Mouse (Mus musculus): ENCODE measurements around the gene Mcoln3.

Mcoln3 gene

DNA sequence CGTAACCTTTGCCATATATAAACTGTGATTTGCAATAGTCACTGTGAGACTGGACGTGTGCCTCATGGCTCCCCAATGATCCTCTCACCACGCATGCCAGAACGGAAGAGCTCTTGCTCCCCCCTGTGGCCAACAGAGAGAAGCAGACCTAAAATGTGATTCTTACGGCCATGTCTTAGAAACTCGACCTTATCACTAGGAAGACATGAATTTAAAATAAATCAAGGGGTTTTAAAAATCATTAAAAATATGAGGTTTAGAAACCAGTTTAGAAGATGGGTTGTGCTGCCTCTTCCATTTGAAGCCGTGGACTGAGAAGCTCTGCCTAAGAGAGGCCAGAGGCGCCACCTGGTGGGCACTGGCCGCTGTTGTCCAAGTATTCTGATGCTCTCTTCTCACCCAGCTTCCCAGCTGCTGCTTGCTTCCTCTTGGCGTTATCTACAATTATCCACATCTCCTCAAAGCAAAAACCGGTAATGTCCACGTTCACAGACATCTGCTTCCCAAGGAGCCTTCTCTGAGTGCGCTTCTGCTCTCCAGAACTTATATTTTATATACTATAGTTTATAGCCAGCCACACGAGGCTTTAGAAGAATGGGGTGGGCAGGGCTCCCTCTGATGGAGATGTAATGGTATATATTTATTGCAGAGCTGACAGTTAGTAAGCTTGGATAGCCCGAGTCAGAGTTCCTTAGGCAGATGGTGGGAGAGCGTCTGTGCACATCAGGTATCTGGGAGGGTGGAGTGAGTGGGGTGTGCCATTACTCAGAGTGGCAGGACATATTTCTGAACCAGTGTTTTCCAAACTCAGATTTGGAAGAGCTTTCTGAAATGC, 60.7 kb downstream of the Mcoln3 start:
- DNase-seq = peak; percentile 56 to 82

DNA sequence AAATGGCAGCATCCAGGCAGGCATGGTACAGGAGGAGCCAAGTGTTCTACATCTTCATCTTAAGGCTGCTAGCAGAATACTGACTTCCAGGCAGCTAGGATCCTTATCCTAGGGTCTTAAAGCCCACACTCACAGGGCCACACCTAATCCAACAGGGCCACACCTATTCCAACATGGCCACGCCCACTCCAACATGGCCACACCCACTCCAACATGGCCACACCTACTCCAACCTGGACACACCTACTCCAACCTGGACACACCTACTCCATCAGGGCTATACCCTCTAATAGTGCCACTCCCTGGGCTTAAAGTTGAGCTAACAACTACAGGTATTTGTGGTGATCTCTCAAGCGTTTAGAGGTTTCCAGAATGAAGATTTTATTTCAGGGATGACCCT, 63.1 kb downstream of the Mcoln3 start:
- no peak for DNase-seq

DNA sequence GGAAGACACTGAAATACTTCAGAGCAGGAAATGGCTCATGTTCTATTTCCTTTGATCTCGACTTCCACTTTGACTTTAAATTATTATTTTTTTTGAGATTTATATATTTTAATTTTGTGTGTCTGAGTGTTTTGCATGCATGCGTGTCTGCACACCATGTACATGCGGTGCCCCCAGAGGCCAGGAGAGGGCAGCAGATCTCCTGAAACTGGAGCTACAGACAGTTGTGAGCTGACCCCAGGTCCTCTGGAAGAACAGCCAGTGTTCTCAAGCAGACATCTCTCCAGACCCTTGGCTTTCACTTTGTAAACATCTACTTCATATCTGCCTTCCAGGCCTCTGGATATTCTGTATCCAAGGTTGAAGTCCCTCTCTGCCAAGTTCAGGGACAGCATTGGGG, 63.7 kb downstream of the Mcoln3 start:
- peak; percentile 35 to 67 for DNase-seq

DNA sequence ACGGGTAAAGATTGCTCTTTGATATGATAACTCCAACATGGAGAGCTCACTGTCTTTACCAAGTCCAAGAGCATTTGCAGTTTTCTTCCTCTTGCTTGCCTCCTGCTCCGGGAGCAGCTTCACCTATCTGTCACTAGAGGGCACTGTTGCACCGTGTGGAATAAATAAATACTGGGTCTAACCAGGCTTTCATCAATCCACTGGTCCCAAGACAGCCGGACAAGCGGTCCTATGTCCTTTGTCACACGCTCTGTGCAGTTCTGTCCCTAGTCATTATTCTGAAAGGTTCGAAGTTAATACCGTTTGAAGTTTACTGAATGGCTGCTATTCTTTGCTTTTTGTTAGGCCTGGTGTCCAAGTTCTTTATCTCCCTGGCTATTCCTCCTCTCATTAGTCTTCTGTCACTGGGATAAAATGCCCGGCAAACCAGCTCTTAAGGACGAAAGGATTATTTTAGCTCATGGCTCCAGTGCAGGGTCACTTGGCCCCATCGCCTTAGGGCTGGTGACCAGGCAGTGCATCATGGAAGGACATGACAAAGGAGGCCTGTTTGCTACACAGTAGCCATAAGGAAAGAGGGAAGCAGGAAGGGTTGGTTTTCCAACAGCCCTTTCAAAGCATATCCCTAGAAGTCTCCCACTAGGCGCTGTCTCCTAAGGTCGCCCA, 67.9 kb downstream of the Mcoln3 start:
- DNase-seq = peak in 1 of 2 experiments; percentile 42

DNA sequence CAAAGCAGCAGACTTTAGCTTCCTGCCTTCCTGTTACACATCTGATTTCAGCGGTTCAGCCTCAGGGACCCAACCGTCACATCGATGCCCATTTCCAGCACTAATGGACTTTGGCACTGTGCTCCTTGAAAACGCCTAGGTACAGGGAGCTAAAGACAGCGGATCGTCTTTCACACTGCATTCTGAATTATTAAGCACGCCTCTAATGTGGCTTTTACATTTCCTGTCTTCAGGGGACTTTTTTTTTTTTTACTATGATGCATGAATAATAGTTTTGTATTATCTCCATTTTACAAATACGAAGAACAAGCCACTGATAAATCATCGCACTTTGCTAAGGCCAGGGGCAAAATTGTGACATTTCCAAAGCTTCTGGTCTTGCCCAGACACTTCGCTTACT, 68.8 kb downstream of the Mcoln3 start:
- DNase-seq = no peak

DNA sequence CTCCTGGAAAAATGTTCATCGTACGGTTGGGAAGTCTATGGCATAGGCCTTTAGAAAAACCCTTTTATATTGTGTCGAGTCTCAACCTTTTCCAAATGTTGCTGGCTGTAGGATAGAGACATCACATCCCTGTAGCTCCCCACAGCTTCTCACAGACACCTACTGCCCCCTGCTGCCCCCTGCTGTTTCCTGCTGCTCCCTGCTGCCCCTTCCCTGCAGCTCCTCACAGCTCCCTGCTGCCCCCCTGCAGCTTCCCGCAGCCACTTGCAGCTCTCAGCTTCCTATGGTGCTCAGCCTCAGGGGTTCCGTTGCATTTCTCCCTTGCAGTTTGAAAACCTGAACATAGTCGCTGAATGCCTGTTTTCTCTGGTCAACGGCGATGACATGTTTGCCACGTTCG, 72.7 kb downstream of the Mcoln3 start:
- DNase-seq = no peak

All from spleen, adult 18-20 months (tissue).